Mouse (Mus musculus) mouse embryonic stem cell (cell line): ENCODE measurements around the gene Rab11fip3.

Experiments used
- in situ Hi-C, 2 experiments: fragments of 300-500 bp; cut with MboI; formaldehyde crosslinking; loops; 1 replicate in 1 of 2; 3 replicates in 1 of 2; pipeline ENCODE4 v1.14.3; 2019 to 2020; ENCODE audit warnings: low sequenced_read_pairs in 2 of 2, low pct_unique_long_range_greater_than_20kb in 1 of 2, mixed read lengths in 1 of 2; ENCODE audit not compliant: unreplicated experiment in 1 of 2

The Rab11fip3 gene

GRCm38 (mm10) chr17:25949981-25950380, 119.4 kb downstream of the Rab11fip3 start:
- in situ Hi-C loops, result no loop called here

GRCm38 (mm10) chr17:25948051-25948450, 121.3 kb downstream of the Rab11fip3 start:
- in situ Hi-C loops, result no loop called here

- in situ Hi-C loops, result no loop called here
These were observed 121.8 kb downstream of the Rab11fip3 start for GRCm38 (mm10) chr17:25947576-25947975.

GRCm38 (mm10) chr17:25946891-25947290, 122.5 kb downstream of the Rab11fip3 start:
- in situ Hi-C loops, result no loop called here

GRCm38 (mm10) chr17:25946349-25946748, 123.0 kb downstream of the Rab11fip3 start:
- in situ Hi-C loops, result no loop called here

GRCm38 (mm10) chr17:25945517-25946155, 123.7 kb downstream of the Rab11fip3 start:
- in situ Hi-C loops, result no loop called here

GRCm38 (mm10) chr17:25944366-25945163, 124.8 kb downstream of the Rab11fip3 start, which contains the start of the genes Pigq and Nhlrc4:
Gene Pigq (minus strand): TSS chr17:25944936.
Gene Nhlrc4 (minus strand): TSS chr17:25944961.
- in situ Hi-C loops, result no loop called here

GRCm38 (mm10) chr17:25943769-25944168, 125.6 kb downstream of the Rab11fip3 start:
- in situ Hi-C loops, result no loop called here

- in situ Hi-C loops, result no loop called here
These were observed 126.1 kb downstream of the Rab11fip3 start for GRCm38 (mm10) chr17:25943221-25943620.

- in situ Hi-C loops, result no loop called here
These were observed 126.7 kb downstream of the Rab11fip3 start for GRCm38 (mm10) chr17:25942597-25943151.

GRCm38 (mm10) chr17:25941511-25942241, 127.7 kb downstream of the Rab11fip3 start:
- in situ Hi-C loops, result no loop called here
